Mouse (Mus musculus): ENCODE measurements around the gene Tspan5.

The Tspan5 gene

DNA sequence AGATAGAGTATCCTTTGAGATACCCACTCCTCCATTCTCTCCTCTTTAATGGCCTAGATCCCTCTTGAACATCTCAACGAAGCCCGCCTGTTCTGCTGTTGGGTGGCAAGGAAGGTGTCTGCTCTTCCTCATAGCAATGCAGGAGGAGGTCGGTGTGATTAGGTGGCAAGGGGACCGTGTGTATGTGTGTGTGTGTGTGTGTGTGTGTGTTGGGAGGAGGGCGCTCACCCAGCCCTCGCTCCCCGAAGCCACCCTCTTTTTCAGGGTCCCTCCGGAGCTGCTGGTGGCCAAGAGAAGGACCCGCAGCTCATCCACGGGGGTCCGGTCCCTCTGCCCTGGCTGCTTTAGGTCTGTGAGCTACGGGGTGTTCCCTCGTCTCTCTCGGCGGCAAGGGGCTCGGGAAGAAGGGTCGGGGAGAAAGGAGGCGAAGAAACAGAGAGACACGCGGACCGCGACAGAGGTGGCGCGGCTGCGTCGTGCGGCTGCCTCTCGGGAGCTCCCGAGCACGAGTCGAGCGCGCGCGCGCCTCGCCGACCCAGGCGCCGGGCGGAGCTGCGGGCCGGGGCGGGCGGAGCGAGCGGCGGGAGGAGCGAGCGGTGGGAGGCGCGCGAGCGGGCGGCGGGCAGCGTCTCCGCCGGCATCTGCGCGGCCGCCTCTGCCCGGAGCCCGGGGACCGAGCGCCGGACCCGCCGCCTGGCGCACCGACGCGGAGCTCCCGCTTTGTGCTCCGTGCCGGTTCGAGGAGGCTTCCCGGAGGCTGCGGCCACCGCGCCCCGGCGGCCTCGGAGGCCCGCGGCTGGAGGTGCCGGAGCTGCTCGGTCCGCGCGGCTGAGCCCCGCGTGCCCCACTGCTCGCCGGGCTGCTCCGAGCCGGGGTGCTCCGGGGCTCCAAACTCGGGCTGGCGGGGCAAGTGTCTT is at the start of gene Tspan5:
Gene Tspan5, plus strand, starts transcription at position 547 of the 917 bp plus-strand sequence.
- peak; percentile 77 for DNase-seq

DNA sequence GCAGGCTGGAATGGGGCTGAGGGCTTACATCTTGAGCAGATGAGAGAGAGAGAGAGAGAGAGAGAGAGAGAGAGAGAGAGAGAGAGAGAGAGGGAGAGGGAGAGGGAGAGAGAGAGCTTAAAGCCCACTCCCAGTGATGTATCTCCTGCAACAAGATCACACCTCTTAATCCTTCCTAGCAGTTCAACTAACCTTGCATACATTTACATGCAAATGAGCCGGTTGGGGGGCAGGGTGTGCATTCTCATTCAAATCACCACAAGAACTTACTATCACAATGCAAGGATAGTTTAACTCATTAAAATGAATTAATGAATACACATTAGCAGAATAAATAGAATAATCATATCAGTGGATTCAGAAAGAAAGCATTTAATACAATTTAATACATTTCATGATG is 49.7 kb upstream of the Tspan5 start:
- no peak for DNase-seq

DNA sequence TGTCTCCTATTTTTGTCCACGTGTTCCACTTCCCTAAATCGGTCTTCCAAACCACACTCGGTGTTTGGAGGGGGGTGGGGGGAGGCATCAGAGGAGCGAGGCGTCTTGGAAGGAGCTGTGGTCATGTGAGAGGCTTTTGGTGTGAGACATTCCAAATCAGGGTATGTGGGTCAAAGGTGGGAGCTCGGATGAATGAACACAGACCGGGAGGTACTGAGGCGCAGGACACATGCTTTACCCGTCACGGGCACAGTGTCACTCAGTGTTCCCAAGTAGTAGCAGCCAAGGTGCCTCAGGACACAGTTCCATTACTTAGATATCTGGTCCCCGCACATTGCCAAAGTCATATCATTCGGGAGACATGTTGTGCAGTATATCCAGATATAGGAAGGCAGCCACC is 38.6 kb upstream of the Tspan5 start:
- DNase-seq = no peak

DNA sequence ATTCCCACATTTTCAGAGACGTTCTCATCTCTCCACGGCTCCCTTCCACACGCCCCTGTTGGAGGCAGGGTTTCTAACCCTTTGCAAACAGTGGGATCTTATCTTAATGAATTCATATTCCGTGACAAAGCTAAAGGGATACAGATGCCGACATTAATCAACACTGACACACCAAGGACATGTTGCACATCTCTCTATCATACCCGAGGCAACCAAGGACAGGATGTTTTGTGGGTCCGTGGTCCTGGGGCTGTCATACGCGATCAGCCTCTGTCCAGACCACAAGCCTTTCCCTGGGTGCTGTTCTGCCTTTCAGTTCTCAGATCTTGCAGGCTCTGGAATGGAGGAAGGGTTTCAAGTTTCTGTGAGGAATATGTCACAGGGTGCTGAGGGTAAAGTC is 37.5 kb upstream of the Tspan5 start:
- DNase-seq = no peak

DNA sequence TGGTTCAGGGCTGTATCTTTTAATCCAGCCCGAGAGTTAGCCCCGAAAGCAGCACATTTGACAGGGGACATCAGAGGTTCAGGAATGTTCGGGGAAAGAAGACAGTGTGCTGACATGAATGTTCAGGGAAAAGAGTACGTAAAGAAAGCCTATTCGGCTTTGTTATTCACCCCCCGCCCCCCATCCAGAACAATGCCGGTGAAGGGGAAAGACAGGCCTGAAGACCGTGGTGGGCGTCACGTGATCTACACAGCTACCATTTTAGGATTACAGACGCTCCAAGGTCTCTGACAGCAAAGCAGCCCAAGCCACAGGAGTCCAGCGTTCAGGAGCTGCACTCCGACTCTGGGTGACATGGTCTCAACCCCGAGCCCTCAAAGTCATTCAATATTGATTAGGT is 36.1 kb upstream of the Tspan5 start:
- DNase-seq = no peak

DNA sequence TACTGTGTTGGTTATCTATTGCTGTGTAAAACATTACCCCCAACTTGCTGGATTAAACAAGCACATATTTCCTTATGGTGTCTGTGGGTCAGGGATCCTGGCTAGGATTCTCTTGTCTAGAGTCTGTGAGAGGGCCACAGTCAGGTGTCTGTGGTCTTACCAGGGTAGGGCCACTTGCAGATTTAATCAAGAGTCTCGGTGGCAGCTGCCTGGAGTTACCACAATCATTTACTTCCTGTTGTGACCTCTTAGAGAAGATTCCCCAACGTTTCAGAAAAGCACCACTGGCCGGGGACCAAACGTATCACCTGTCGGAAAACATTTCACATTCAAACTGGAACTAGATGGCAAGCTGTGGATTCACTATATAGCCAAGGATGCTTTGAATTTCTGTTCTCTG is 32.8 kb upstream of the Tspan5 start:
- no peak for DNase-seq

DNA sequence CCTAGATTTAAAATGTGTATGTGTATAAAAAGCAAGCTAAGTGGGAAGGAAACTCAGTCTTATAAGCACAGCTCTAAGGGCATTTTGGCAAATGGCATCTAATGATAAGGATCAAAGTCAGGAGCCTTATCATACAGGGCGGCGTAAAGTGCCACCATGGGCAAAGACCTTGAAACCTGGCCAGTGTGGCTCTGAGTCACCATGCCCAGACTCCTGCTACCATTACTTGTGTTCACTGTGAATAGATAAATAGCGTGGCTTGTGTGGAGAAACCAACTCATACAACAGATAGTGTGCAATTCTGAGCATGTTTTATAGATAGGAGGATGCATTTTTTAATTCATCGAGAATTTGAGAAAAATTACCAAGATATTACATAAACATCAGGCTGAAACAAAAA is 30.0 kb upstream of the Tspan5 start:
- no peak for DNase-seq

DNA sequence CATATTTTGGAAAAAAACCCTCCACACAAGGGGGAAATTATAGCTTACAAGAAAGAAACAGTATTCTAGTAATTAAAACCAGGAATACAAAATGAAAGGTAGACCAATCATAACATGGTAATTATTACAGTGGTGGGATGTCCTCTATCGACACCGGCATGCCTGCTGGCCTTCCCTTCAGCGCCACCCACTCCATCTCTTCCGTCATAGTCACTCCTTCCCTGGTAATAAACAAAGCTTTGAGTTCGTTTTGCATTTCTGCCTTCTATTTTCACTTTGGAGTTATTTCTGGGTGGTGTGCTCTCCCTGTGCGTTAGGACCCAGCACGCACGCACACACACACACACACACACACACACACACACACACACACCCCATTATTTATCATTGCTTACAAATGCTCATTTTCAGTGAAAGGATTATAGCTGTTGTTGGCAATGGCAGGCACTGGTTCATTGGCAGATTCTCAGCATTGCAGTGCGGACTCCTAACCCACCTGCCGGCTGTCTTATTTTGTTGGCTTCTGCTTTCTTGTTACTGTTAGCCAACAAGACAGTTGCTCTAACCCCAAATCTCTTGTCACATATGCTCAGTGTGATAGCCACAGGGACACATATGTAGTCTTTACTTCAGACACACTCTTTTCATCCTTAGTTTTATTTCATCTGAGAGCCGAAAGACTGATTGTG is 29.4 kb upstream of the Tspan5 start:
- DNase-seq = peak; percentile 31

DNA sequence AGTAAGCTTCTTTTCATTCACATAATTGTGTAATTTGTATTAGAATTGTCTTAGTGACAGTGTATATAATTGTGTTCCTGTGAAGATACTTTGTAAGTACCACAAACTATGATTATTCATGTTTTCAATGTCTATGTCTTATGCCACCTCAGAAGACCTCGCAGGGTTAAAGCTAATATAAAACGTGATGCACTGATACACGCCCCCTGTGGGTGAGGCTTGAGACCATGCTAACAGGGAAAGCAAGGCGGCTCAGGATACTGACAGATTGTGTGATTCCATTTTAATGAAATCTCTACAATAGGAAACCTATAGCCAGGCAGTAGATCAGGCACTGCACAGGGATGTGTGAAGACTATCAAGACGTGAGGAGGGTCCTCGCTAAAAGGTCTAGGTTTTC is 28.9 kb upstream of the Tspan5 start:
- DNase-seq = peak; percentile 28

DNA sequence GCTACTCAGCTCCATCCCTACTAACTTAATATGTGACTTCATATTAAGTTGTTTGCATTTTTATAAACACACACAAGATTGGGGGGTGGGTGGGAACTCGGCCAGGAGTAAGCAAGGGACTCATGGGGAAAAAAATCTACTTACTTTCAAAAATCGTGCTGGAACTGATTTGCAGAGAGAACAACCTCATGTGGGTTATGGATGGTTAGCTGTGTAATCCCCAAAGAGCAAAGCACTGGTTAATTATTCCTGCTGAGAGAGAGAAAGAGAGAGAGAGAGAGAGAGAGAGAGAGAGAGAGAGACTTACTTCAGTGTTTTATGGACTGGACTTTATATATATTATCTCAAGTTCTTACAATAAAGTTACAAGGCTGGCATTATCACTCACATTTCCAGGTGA is 27.2 kb upstream of the Tspan5 start:
- no peak for DNase-seq

DNA sequence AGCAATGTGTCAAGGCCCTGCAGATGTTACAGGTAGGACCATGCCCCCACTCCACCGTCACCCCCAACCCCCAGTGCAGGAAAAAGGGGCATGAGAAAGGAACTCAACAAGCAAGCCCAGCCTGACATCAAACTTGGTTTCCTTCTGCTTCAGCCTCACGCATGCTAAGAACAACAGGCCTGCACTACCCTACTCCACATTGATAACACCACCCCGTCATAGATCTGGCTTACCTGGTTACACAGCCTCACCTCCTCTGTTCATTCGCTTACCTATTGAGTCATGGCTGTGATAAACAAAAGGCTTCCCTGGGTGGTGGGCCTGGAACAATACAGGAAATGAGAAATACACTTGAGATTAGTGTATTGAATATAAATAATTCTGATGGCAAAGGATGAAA is 26.8 kb upstream of the Tspan5 start:
- DNase-seq = no peak

DNA sequence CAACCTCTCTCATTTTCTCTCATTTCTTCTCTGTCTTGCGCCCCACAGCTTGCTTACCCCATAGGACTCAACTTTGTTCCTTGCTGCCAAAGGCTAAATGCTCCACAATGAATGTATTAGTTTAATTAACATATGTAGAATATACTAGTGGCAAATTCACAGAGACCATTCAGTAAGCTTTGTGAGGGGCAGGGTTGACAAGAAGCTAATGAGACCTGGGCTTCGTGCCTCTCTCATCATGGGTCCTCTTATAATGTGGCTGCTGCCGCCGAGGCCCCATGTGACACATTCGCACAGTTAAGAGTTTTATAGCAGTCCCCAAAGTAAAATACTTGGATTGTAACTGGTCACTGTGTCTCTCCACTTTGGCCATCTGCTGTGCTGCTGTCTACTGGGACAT is 25.0 kb upstream of the Tspan5 start:
- no peak for DNase-seq

DNA sequence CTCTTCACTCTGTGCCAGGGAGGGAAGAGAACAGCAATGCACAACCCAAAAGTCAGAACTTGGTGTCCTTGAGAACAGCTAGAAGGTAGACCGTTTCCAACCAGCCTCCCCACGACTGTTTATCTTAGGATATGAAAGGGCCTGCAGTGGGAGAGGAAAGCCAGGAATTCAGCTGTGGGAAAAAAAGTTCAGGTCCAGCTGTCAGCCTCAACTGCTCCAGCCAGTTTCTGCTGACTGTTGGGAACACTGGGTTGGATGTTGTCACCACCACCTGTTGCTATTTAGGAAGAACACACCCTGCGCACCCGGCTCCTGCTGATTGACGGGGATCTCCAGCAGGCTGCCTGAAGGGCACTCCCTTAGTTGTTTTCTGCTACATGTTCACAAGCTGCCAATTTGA is 19.8 kb upstream of the Tspan5 start:
- DNase-seq = no peak

DNA sequence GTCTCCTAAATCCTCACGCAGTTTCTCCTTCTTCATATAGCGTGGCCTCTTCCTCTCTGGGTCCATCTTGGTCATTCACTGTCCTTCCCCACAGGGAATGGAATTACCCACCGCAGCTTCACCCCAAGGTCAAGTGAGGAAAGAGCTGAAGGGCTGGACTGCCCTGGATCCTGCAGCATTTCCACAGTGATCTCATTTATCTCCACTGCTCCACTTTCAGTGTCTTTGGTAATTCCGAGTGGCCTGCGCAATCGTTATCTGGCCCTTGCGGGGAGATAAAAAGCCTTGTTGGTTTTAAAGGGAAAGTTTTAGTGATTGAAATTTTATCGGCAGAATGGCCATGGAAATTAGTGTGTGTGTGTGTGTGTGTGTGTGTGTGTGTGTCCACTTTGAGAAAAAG is 14.4 kb upstream of the Tspan5 start:
- no peak for DNase-seq

DNA sequence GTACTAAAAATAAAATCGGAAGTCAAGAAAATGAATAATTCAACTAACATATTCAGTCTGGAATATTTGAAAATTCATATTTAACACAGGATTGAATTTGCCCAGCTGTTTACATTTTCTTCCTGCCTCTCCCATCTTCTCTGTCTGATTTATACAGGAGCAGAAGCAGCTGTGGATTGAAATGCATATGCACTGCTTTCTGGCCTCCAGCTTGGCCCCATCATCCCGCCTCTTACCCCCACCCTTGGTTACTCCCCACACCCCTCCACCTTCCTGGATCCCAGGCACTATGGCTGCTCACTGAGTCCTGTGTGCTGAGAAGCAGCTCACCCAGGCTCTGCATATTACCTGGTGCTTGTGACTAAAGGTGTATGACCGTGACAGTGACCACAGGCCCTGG is 13.2 kb upstream of the Tspan5 start:
- no peak for DNase-seq

DNA sequence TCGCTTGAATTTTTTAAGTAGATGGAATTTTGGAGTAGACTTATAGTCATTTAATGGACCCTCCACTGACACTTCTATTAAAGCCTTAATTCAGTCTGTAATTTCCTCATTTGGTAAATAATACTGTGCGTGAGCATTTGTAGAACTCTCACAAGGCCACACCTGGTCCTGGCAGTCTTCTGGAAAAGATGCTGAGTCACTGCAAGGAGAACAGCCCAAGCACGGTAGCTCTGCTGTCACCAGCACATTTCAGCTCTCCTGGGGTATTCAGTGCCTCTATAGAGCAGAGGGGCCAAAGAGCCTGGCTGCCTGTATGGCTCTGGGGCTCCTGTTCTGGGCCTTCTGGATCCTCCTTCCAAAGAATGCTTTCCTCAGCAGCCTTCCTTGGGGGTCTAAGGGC is 11.2 kb upstream of the Tspan5 start:
- DNase-seq = no peak

DNA sequence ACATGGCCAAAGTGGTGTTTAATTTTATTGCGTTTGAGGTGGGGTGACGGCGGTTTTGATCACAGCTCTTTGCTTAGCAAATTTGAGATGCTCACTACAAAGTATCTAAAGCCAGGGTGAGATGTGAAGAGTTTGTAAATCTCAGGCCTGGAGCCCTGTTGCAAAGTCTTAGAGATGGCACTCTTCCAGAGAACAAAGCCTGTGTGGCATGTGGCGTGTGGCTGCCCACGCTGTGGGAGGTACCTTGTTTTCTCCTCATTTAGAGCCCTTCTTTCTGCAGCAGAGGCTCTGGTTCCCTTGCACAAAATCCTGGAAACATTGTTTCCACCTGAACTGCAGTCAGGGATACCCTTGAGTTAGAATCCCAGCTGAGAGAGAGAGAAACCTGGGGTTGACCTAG is 6.2 kb upstream of the Tspan5 start:
- no peak for DNase-seq

DNA sequence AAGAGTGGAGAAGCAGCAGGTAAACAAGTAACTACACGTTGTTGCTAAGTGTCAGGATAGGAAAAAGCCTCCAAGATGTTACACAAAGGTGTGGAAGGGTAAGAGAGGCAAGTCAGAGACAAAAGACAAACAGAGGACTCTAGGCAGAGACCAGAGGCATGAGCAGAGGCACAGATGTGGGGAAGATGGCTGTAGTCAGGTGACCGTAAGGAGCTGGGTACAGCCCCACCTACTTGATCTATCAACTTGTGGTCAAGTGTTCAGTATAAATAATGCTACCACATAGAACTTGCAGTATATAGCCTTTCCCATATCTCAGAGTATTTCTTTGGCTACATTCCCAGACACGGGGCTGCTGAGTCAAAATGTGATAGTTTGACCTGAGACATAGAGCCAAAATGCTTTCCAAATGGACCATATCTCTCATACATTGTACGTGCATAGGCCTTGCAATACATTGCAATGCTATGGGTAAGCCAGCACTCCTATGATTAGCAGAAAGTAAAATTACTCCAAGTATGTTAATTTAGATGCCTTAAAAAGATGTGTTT is 2.8 kb upstream of the Tspan5 start:
- DNase-seq = no peak

DNA sequence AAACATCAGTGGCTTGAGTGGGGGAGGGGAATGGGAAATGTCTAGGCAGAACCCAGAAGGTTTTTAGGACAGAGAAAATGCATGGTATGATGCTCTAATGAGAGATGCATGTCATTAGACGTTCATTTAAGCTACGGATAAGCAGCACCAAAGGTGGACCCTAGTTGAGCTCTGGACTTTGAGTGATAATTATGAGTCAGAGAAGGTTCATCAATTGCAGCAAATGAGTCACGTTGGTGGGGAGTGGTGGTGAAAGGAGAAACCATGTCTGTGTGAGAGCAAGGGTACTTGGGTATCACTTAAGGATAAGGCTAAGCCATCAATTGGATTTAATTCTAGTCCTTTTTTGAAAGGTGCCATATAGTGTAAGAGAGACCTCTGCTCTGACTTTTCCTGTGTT is 1.7 kb upstream of the Tspan5 start:
- DNase-seq = no peak

DNA sequence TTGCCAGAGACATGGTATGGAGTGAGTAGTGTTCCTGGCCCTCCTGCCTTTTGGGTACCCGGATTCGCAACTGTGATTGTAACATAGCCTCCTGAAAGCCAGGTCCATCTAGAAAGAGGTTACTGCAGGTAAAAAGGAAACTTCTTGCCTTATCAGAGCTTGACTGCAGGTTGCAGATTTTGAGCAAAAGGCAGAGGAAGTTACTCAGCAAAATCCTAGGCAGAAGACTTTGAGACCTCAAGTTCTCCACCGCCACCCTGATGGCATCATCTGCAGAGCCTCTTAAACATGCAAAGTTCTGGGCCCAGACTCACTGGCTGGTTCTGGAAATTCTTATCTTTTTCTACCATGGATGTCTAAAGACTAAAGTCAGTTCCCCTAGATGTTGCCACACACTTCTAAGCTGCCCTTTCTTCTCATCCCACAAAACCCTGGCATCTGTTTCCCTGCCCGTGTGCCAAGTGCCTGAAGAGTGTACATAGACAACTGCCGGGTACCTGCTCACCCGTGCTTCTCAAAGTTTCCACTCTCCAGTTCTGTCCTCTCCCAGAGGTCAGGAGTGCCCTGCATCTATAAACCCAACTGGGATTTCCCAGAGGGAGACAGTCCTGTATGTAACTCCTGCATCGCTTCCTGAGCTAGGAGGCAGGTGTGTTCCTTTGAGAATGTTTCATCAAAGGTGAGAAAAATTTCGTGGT is 1.0 kb upstream of the Tspan5 start:
- no peak for DNase-seq

DNA sequence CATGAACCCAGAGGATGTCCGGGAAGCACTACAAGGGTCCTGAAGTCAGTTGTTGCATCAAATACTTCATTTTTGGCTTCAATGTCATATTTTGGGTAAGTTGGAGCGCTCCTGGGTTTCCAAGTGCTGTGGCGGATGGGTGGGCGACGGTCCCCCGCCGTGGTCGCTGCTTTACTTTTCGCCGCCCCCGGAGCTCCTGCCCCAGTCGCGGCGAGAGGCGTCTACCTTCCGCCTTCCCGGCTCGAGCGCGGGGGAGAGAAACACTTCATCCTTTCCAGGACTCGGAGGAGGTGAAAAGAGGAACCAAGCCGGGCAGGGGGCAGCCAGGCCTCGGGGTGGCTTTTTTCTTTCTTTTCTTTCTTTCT is 553 bp downstream of the Tspan5 start:
- peak; percentile 43 for DNase-seq

DNA sequence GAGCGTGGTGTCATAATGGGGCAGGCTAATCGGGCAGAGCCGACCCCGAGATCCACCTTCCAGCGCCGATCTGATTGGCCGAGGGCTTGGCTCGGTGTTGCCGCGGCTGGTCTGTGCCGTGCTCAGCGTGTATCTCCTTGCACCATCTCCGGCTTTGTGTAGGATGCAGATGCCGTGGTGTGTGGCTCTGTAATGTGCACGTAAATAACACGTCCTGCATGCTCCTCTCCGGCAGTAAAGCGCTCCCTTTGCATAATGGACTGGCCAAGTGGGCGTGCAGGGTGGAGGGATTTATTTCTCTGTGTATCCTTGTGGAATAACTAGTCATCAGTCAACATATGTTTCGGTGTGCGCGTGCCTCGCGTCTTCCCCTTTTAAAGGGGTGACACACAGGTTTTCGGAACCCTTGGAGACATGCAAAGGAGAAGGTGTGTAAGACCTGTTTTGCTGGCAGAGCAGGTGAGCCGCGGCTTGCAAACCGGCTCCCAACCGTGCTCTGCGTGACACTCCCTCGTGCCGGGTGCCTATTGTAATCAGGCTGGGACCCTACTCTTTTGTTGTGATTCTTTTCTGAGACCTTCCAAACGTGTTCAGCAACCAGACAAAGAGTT is 1.2 kb downstream of the Tspan5 start:
- peak; percentile 74 for DNase-seq

Data from cerebellum, adult 11 months (tissue).